Mouse (Mus musculus) forebrain, embryonic 11.5 days (tissue): ENCODE data around the gene Krt12. TPM values are rescaled to one million over a fixed set of nuclear protein-coding genes. Genes with fewer than 3 reads are reported as not detected.

Source experiments
- ATAC-seq: fragments of 200-750 bp; cut with Nextera tagmentation; replicated peaks from 2 replicates; pipeline ENCODE4 v1.8.0; 2017; ENCODE audit warnings: moderate TSS enrichment; ENCODE audit not compliant: low FRiP score
- DNase-seq: peaks from one replicate; pipeline ENCODE4 v3.0.0-alpha.2; 2017; ENCODE audit warnings: low spot score
- H3K27ac ChIP-seq: fragments of 300-500 bp; sonication (generic); 2 replicates; pipeline ENCODE4 v1.5.1; 2014; ENCODE audit warnings: low read depth, low read length
- H3K27me3 ChIP-seq: fragments of 300-500 bp; sonication (generic); 2 replicates; pipeline ENCODE4 v1.6.1; 2014; ENCODE audit warnings: mild to moderate bottlenecking, low read length, mixed read lengths; ENCODE audit not compliant: control insufficient read depth, insufficient read depth
- H3K36me3 ChIP-seq: fragments of 300-500 bp; sonication (generic); 2 replicates; pipeline ENCODE4 v1.6.1; 2014; ENCODE audit warnings: mild to moderate bottlenecking, low read length, moderate library complexity, mixed read lengths; ENCODE audit not compliant: control insufficient read depth, insufficient read depth
- H3K4me1 ChIP-seq: fragments of 300-500 bp; sonication (generic); replicated peaks from 2 replicates; pipeline ENCODE4 v1.6.1; 2014; ENCODE audit warnings: low read length, mixed read lengths; ENCODE audit not compliant: control insufficient read depth, insufficient read depth
- H3K4me2 ChIP-seq: fragments of 300-500 bp; sonication (generic); 2 replicates; pipeline ENCODE4 v1.6.1; 2014; ENCODE audit warnings: low read depth, mild to moderate bottlenecking, low read length, moderate library complexity, mixed read lengths; ENCODE audit not compliant: severe bottlenecking
- H3K4me3 ChIP-seq: fragments of 300-500 bp; sonication (generic); 2 replicates; pipeline ENCODE4 v1.5.1; 2014; ENCODE audit warnings: low read depth, low read length
- H3K9ac ChIP-seq: fragments of 300-500 bp; sonication (generic); 2 replicates; pipeline ENCODE4 v1.6.1; 2014; ENCODE audit warnings: low read length
- H3K9me3 ChIP-seq: fragments of 300-500 bp; sonication (generic); 2 replicates; pipeline ENCODE4 v1.6.1; 2016; ENCODE audit warnings: low read length, mixed read lengths; ENCODE audit not compliant: control insufficient read depth
- WGBS: fragments of 180-500 bp; shearing (Covaris S2); extraction: QIAGEN DNeasy Blood & Tissue Kit; methylation state at CpG from one replicate; pipeline ENCODE4 v1.1.7; 2014; 5-methylcytosine and 5-hydroxymethylcytosine counted together
- polyA plus RNA-seq: library from polyadenylated mRNA; unstranded; fragments of >200 nt; fragmentation: Nextera tagmentation; extraction: Ambion mirVana; gene quantifications from 2 replicates; pipeline ENCODE4 v1.2.1, GENCODE M21; 2014

Gene Krt12
- polyA plus RNA-seq, 1 experiment from 2014 or later = 0.09 TPM

DNA sequence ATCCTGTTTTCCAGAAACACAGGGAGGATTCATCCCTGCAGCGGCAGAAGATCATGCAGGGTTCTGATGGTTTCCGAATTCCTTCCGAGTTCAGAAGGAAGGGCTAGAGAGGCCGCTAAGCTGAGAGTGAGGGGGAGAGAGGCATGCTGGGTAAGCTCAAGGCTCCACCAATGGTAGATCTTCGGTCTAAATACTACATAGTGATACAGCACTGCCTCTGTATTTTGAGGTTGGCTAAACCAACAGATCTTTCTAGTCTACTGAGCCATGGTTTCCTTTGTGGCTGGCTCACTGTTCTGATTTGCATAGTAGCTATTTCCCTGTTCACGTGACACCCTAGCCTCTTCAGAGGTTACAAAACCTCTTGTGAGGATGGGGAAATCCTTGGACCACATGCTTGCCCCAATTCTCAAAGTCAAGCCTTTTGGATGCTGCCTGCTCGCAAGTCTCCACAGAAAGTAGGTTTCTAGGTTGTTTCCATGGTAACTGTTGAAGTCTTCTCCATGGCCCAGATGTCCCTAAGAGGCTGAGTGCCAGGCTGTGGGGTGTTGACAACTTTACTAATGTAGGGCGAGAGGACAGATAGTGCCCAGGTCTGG lies 52.1 kb downstream of the Krt12 start:
- ATAC-seq (no peak), DNase-seq (no peak)
- WGBS = 90% methylated on average over 8 of the region's 8 CpGs
- no peaks in the 10 kb centered on the region for H3K4me1 ChIP-seq
- H3K36me3 ChIP-seq = no peaks in the 10 kb centered on the region
- no peak overlapping the region for H3K27ac ChIP-seq
- no peak overlapping the region for H3K9ac ChIP-seq
- no peak overlapping the region for H3K4me2 ChIP-seq
- no peak overlapping the region for H3K4me3 ChIP-seq
- H3K27me3 ChIP-seq = no peaks in the 10 kb centered on the region
- H3K9me3 ChIP-seq = no peaks in the 10 kb centered on the region

DNA sequence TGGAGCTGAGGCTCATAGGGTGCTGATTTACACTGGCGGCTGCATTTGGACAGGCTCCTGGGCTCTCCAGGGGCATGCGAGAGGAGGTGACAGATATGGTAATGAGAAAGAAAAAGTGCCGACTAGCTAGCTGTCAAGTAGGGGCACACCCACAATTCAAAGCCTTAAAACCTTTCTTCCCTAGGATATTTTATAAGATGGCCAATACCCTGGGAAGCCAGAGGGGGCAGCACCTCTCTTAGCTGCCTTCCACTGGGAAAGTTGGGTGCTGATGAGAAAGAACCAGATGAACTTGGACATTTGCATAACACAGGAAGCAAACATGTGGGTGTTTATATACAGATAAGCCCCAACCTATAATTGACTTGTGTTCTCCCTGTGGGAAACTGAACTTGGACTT lies 52.8 kb downstream of the Krt12 start:
- peak; percentile 54 for DNase-seq
- Histone ChIP-seq H3K9me3 (no peaks in the 10 kb centered on the region), H3K27ac (no peak overlapping the region), H3K9ac (no peak overlapping the region), H3K27me3 (no peaks in the 10 kb centered on the region), H3K4me1 (no peaks in the 10 kb centered on the region), H3K36me3 (no peaks in the 10 kb centered on the region), H3K4me2 (no peak overlapping the region), H3K4me3 (no peak overlapping the region)
- no peak for ATAC-seq
- whole genome bisulfite sequencing = 30% methylated on average over 3 of the region's 3 CpGs

DNA sequence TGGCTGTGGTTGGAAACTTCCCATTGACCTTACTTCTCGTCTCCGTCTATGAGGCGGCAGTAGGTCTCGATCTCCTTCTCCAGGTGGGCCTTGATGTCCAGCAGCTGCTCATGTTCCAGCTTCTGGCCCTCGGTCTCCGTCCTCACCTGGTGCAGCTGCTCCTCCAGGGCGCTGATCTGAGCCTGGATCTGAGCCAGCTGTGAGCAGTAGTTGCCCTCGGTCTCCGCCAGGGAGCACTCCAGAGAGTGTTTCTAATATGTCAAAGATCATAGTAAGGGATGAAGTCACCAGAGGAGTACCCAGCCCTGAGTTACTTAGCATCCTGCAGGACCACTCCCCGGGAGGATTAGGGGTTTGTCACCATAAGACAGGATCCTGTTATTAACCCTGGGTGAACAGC lies 55.3 kb downstream of the Krt12 start:
- H3K4me2 ChIP-seq = no peak overlapping the region
- no peaks in the 10 kb centered on the region for H3K9me3 ChIP-seq
- H3K36me3 ChIP-seq = no peaks in the 10 kb centered on the region
- no peak overlapping the region for H3K4me3 ChIP-seq
- no peaks in the 10 kb centered on the region for H3K4me1 ChIP-seq
- DNase-seq = peak; percentile 53
- 54% methylated on average over 10 of the region's 10 CpGs for WGBS
- H3K27ac ChIP-seq = no peak overlapping the region
- no peaks in the 10 kb centered on the region for H3K27me3 ChIP-seq
- ATAC-seq = no peak
- no peak overlapping the region for H3K9ac ChIP-seq

Other genes with a start within 250 kb of the Krt12 start
- 203 and 209 TPM in 2 replicates for gene Smarce1, start 191.2 kb downstream of the Krt12 start, polyA plus RNA-seq
- 0.29 and 0.59 TPM in 2 replicates for gene Krt222, start 178.2 kb downstream of the Krt12 start, polyA plus RNA-seq
- not detected in 2 replicates for gene Krt24, start 137.0 kb downstream of the Krt12 start, polyA plus RNA-seq
- gene Krt25, start 99.3 kb downstream of the Krt12 start, polyA plus RNA-seq = not detected in 2 replicates
- not detected in 2 replicates for gene Krt26, start 84.3 kb downstream of the Krt12 start, polyA plus RNA-seq
- not detected in 2 replicates for gene Krt27, start 71.2 kb downstream of the Krt12 start, polyA plus RNA-seq
- 0.32 and 0.45 TPM in 2 replicates for gene Krt28, start 47.4 kb downstream of the Krt12 start, polyA plus RNA-seq
- gene Krt10, start 32.9 kb downstream of the Krt12 start, polyA plus RNA-seq = 26.8 and 28.3 TPM in 2 replicates
- gene Krt20, start 15.9 kb upstream of the Krt12 start, polyA plus RNA-seq = 0.51 and 0.59 TPM in 2 replicates
- not detected in 2 replicates for gene Krt23, start 70.9 kb upstream of the Krt12 start, polyA plus RNA-seq
- not detected in 2 replicates for gene Krt39, start 99.1 kb upstream of the Krt12 start, polyA plus RNA-seq
- not detected in 2 replicates for gene Krt40, start 120.9 kb upstream of the Krt12 start, polyA plus RNA-seq
- gene Krtap3-3, start 128.6 kb upstream of the Krt12 start, polyA plus RNA-seq = not detected in 2 replicates
- not detected in 2 replicates for gene Krtap3-2, start 134.6 kb upstream of the Krt12 start, polyA plus RNA-seq
- not detected in 2 replicates for gene Gm11939, start 137.2 kb upstream of the Krt12 start, polyA plus RNA-seq
- gene Krtap3-1, start 144.4 kb upstream of the Krt12 start, polyA plus RNA-seq = not detected in 2 replicates
- gene Krtap1-5, start 158.8 kb upstream of the Krt12 start, polyA plus RNA-seq = not detected in 2 replicates
- gene Krtap1-4, start 161.4 kb upstream of the Krt12 start, polyA plus RNA-seq = not detected in 2 replicates
- gene Krtap1-3, start 169.1 kb upstream of the Krt12 start, polyA plus RNA-seq = not detected in 2 replicates
- not detected in 2 replicates for gene Krtap9-3, start 175.8 kb upstream of the Krt12 start, polyA plus RNA-seq
- gene Gm11938, start 181.0 kb upstream of the Krt12 start, polyA plus RNA-seq = not detected in 2 replicates
- not detected in 2 replicates for gene Gm11937, start 187.9 kb upstream of the Krt12 start, polyA plus RNA-seq
- gene Krtap2-4, start 192.6 kb upstream of the Krt12 start, polyA plus RNA-seq = not detected in 2 replicates
- gene Gm11562, start 198.2 kb upstream of the Krt12 start, polyA plus RNA-seq = not detected in 2 replicates
- gene Krtap4-1, start 206.0 kb upstream of the Krt12 start, polyA plus RNA-seq = not detected in 2 replicates
- gene Krtap4-2, start 212.8 kb upstream of the Krt12 start, polyA plus RNA-seq = not detected in 2 replicates
- not detected in 2 replicates for gene Krtap4-7, start 221.8 kb upstream of the Krt12 start, polyA plus RNA-seq
- gene Gm11555, start 228.0 kb upstream of the Krt12 start, polyA plus RNA-seq = not detected in 2 replicates
- gene Gm11563, start 236.7 kb upstream of the Krt12 start, polyA plus RNA-seq = not detected in 2 replicates
- not detected in 2 replicates for gene Krtap4-6, start 243.7 kb upstream of the Krt12 start, polyA plus RNA-seq